Mouse (Mus musculus): ENCODE results near the gene Meis1. TPM values are rescaled to one million over a fixed set of nuclear protein-coding genes. Genes with fewer than 3 reads are reported as not detected.

Meis1 gene
- polyA plus RNA-seq, 1 experiment from 2014 or later = 39.6 TPM

DNA sequence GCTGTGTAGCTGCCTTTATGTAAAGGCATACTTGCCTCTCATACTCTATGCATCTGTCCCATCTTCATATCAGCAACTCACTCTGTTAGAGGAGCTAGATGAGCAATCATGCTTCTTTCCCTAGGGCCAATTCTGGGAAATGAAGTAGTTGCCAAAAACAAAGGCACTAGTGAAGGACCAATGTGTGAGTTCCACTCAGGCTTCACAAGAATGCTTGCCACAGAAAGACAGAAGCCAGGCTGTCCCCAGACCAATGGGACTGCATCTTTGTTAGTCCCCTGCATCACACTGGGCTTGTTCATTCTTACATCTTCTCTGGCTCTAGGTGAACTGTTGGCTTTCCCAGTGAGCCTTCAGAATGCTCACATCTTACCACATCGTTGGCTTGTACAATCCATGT lies 43.7 kb downstream of the Meis1 start:
- DNase-seq (ENCODE audit: low spot score) = no peak
- Histone ChIP-seq H3K4me2 (replicated peaks; ENCODE audit: low read depth, low read length) (no peak overlapping the region), H3K9me3 (ENCODE audit: low read length) (no peaks in the 10 kb centered on the region), H3K9ac (replicated peaks; ENCODE audit: low read depth) (no peak overlapping the region), H3K27me3 (replicated peaks; ENCODE audit: insufficient read depth, low read length) (no peaks in the 10 kb centered on the region), H3K27ac (ENCODE audit: low read length) (no peak overlapping the region), H3K4me1 (ENCODE audit: insufficient read depth, low read depth, low read length) (0 out of 2 replicates have a peak, but pooled peaks cover 6% of the 10 kb centered on the region), H3K36me3 (ENCODE audit: insufficient read depth, low read length) (no peaks in the 10 kb centered on the region), H3K4me3 (ENCODE audit: low read depth, low read length) (no peak overlapping the region)
- TF ChIP-seq EP300 (IDR thresholded peaks at IDR 0.05) = no peak
- TF ChIP-seq CTCF (IDR thresholded peaks at IDR 0.05) = no peak
- 87% methylated on average over 1 of the region's 1 CpGs for WGBS
- ATAC-seq = no peak

DNA sequence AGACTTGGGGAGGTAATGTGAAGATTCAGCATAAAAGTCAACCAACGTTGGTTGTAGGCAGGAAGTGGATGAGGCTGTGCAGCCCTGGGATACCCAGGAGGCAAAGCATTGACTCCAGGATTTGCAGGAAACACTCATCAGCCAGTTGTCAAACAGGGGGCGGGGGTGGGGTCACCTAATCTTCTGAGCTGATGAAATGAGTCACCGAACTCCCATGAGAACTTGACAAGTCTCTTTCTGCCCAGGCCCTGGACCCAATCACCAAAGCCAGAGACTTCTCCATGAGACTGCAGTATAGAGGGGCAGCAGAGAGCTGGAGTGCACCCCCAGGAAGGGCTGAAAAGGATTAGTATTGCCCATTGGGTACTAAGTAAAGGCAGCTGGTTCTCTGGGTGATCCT lies 45.0 kb downstream of the Meis1 start:
- no peaks in the 10 kb centered on the region for H3K27me3 ChIP-seq (replicated peaks; ENCODE audit: insufficient read depth, low read length)
- H3K4me1 ChIP-seq (ENCODE audit: insufficient read depth, low read depth, low read length) = 0 out of 2 replicates have a peak, but pooled peaks cover 6% of the 10 kb centered on the region

GRCm38 (mm10) chr11:18972968-18973367 lies 45.8 kb downstream of the Meis1 start:
- Histone ChIP-seq H3K4me2 (replicated peaks; ENCODE audit: low read depth, low read length) (no peak overlapping the region), H3K27me3 (replicated peaks; ENCODE audit: insufficient read depth, low read length) (no peaks in the 10 kb centered on the region), H3K9me3 (ENCODE audit: low read length) (no peaks in the 10 kb centered on the region), H3K4me1 (ENCODE audit: insufficient read depth, low read depth, low read length) (0 out of 2 replicates have a peak, but pooled peaks cover 6% of the 10 kb centered on the region), H3K9ac (replicated peaks; ENCODE audit: low read depth) (no peak overlapping the region), H3K4me3 (ENCODE audit: low read depth, low read length) (no peak overlapping the region), H3K36me3 (ENCODE audit: insufficient read depth, low read length) (no peaks in the 10 kb centered on the region), H3K27ac (ENCODE audit: low read length) (no peak overlapping the region)
- no peak for TF ChIP-seq EP300 (IDR thresholded peaks at IDR 0.05)
- TF ChIP-seq CTCF (IDR thresholded peaks at IDR 0.05) = no peak
- DNase-seq (ENCODE audit: low spot score) = no peak
- no peak for ATAC-seq

More for the DNA sequence above, 45.0 kb downstream of the Meis1 start:
- Histone ChIP-seq H3K9ac (replicated peaks; ENCODE audit: low read depth) (no peak overlapping the region), H3K27ac (ENCODE audit: low read length) (no peak overlapping the region), H3K4me2 (replicated peaks; ENCODE audit: low read depth, low read length) (no peak overlapping the region), H3K9me3 (ENCODE audit: low read length) (no peaks in the 10 kb centered on the region), H3K4me3 (ENCODE audit: low read depth, low read length) (no peak overlapping the region), H3K36me3 (ENCODE audit: insufficient read depth, low read length) (no peaks in the 10 kb centered on the region)
- 0 out of 2 replicates have a peak, but pooled peaks have one; percentile 15 for TF ChIP-seq CTCF (IDR thresholded peaks at IDR 0.05)
- TF ChIP-seq EP300 (IDR thresholded peaks at IDR 0.05) = peak; percentile 66
- DNase-seq (ENCODE audit: low spot score) (peak; percentile 42), ATAC-seq (peak; percentile 84)
- WGBS = 12% methylated on average over 3 of the region's 3 CpGs

GRCm38 (mm10) chr11:18971551-18971950 lies 47.2 kb downstream of the Meis1 start:
- H3K4me3 ChIP-seq (ENCODE audit: low read depth, low read length) = no peak overlapping the region
- ATAC-seq (no peak), DNase-seq (ENCODE audit: low spot score) (no peak)
- no peaks in the 10 kb centered on the region for H3K36me3 ChIP-seq (ENCODE audit: insufficient read depth, low read length)
- H3K27ac ChIP-seq (ENCODE audit: low read length) = no peak overlapping the region
- no peaks in the 10 kb centered on the region for H3K9me3 ChIP-seq (ENCODE audit: low read length)
- 0 out of 2 replicates have a peak, but pooled peaks cover 6% of the 10 kb centered on the region for H3K4me1 ChIP-seq (ENCODE audit: insufficient read depth, low read depth, low read length)
- no peak overlapping the region for H3K9ac ChIP-seq (replicated peaks; ENCODE audit: low read depth)
- no peak overlapping the region for H3K4me2 ChIP-seq (replicated peaks; ENCODE audit: low read depth, low read length)
- no peaks in the 10 kb centered on the region for H3K27me3 ChIP-seq (replicated peaks; ENCODE audit: insufficient read depth, low read length)
- TF ChIP-seq EP300 (IDR thresholded peaks at IDR 0.05) (no peak), CTCF (IDR thresholded peaks at IDR 0.05) (no peak)
- 21% methylated on average over 3 of the region's 3 CpGs for WGBS

- no peaks in the 10 kb centered on the region for H3K9me3 ChIP-seq (ENCODE audit: low read length)
- ATAC-seq = peak; percentile 52
- H3K4me1 ChIP-seq (ENCODE audit: insufficient read depth, low read depth, low read length) = peaks cover 9% of the 10 kb centered on the region; the same call in 1 of the 2 replicates
- no peaks in the 10 kb centered on the region for H3K27me3 ChIP-seq (replicated peaks; ENCODE audit: insufficient read depth, low read length)
- no peak overlapping the region for H3K9ac ChIP-seq (replicated peaks; ENCODE audit: low read depth)
- H3K27ac ChIP-seq (ENCODE audit: low read length) = no peak overlapping the region
- WGBS = 37% methylated on average over 2 of the region's 2 CpGs
- DNase-seq (ENCODE audit: low spot score) = no peak
- H3K4me3 ChIP-seq (ENCODE audit: low read depth, low read length) = no peak overlapping the region
- TF ChIP-seq EP300 (IDR thresholded peaks at IDR 0.05) (no peak), CTCF (IDR thresholded peaks at IDR 0.05) (no peak)
- no peak overlapping the region for H3K4me2 ChIP-seq (replicated peaks; ENCODE audit: low read depth, low read length)
- H3K36me3 ChIP-seq (ENCODE audit: insufficient read depth, low read length) = no peaks in the 10 kb centered on the region
Observed at GRCm38 (mm10) chr11:18969920-18970336, 48.9 kb downstream of the Meis1 start.

DNA sequence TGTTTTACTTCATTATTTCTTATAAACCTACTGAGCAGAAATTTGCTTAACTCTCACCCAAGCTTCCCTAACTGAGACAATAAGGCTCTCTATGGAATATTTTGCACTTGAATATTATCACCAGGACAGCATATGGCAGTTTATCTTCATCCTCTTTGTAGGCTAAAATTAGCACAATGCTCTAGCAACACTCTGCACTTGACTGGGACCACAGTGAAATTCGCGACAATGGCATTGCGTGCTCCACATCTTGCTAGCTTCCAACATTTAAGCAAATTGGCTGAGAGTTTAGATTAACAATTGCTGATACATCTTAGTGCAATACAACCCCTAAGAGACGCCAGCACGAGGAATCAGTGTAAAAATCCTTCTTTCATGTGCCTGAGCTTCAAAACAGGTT lies 54.4 kb downstream of the Meis1 start:
- Histone ChIP-seq H3K4me2 (replicated peaks; ENCODE audit: low read depth, low read length) (no peak overlapping the region), H3K9me3 (ENCODE audit: low read length) (no peaks in the 10 kb centered on the region), H3K27me3 (replicated peaks; ENCODE audit: insufficient read depth, low read length) (no peaks in the 10 kb centered on the region), H3K27ac (ENCODE audit: low read length) (no peak overlapping the region), H3K36me3 (ENCODE audit: insufficient read depth, low read length) (no peaks in the 10 kb centered on the region), H3K9ac (replicated peaks; ENCODE audit: low read depth) (no peak overlapping the region), H3K4me1 (ENCODE audit: insufficient read depth, low read depth, low read length) (peaks cover 12% of the 10 kb centered on the region; the same call in 1 of the 2 replicates), H3K4me3 (ENCODE audit: low read depth, low read length) (no peak overlapping the region)
- ATAC-seq (no peak), DNase-seq (ENCODE audit: low spot score) (no peak)
- TF ChIP-seq CTCF (IDR thresholded peaks at IDR 0.05) = no peak
- no peak for TF ChIP-seq EP300 (IDR thresholded peaks at IDR 0.05)
- 28% methylated on average over 5 of the region's 5 CpGs for WGBS

All from lung, postnatal 0 days (tissue).